Mouse (Mus musculus) forebrain, embryonic 11.5 days (tissue): ENCODE data around the gene Gm20388. TPM values are rescaled to one million over a fixed set of nuclear protein-coding genes. Genes with fewer than 3 reads are reported as not detected.

Source experiments
- ATAC-seq: fragments of 200-750 bp; cut with Nextera tagmentation; replicated peaks from 2 replicates; pipeline ENCODE4 v1.8.0; 2017; ENCODE audit warnings: moderate TSS enrichment; ENCODE audit not compliant: low FRiP score
- DNase-seq: peaks from one replicate; pipeline ENCODE4 v3.0.0-alpha.2; 2017; ENCODE audit warnings: low spot score
- H3K27ac ChIP-seq: fragments of 300-500 bp; sonication (generic); 2 replicates; pipeline ENCODE4 v1.5.1; 2014; ENCODE audit warnings: low read depth, low read length
- H3K27me3 ChIP-seq: fragments of 300-500 bp; sonication (generic); 2 replicates; pipeline ENCODE4 v1.6.1; 2014; ENCODE audit warnings: mild to moderate bottlenecking, low read length, mixed read lengths; ENCODE audit not compliant: control insufficient read depth, insufficient read depth
- H3K36me3 ChIP-seq: fragments of 300-500 bp; sonication (generic); 2 replicates; pipeline ENCODE4 v1.6.1; 2014; ENCODE audit warnings: mild to moderate bottlenecking, low read length, moderate library complexity, mixed read lengths; ENCODE audit not compliant: control insufficient read depth, insufficient read depth
- H3K4me1 ChIP-seq: fragments of 300-500 bp; sonication (generic); replicated peaks from 2 replicates; pipeline ENCODE4 v1.6.1; 2014; ENCODE audit warnings: low read length, mixed read lengths; ENCODE audit not compliant: control insufficient read depth, insufficient read depth
- H3K4me2 ChIP-seq: fragments of 300-500 bp; sonication (generic); 2 replicates; pipeline ENCODE4 v1.6.1; 2014; ENCODE audit warnings: low read depth, mild to moderate bottlenecking, low read length, moderate library complexity, mixed read lengths; ENCODE audit not compliant: severe bottlenecking
- H3K4me3 ChIP-seq: fragments of 300-500 bp; sonication (generic); 2 replicates; pipeline ENCODE4 v1.5.1; 2014; ENCODE audit warnings: low read depth, low read length
- H3K9ac ChIP-seq: fragments of 300-500 bp; sonication (generic); 2 replicates; pipeline ENCODE4 v1.6.1; 2014; ENCODE audit warnings: low read length
- H3K9me3 ChIP-seq: fragments of 300-500 bp; sonication (generic); 2 replicates; pipeline ENCODE4 v1.6.1; 2016; ENCODE audit warnings: low read length, mixed read lengths; ENCODE audit not compliant: control insufficient read depth
- WGBS: fragments of 180-500 bp; shearing (Covaris S2); extraction: QIAGEN DNeasy Blood & Tissue Kit; methylation state at CpG from one replicate; pipeline ENCODE4 v1.1.7; 2014; 5-methylcytosine and 5-hydroxymethylcytosine counted together
- polyA plus RNA-seq: library from polyadenylated mRNA; unstranded; fragments of >200 nt; fragmentation: Nextera tagmentation; extraction: Ambion mirVana; gene quantifications from 2 replicates; pipeline ENCODE4 v1.2.1, GENCODE M21; 2014

Gene Gm20388
- polyA plus RNA-seq, 1 experiment from 2014 or later, result not detected

GRCm38 (mm10) chr8:123401936-123402335 lies 3491.3 kb downstream of the Gm20388 start:
- ATAC-seq (no peak), DNase-seq (no peak)
- WGBS, result 92% methylated on average over 9 of the region's 9 CpGs
- Histone ChIP-seq H3K9me3 (no peaks in the 10 kb centered on the region), H3K9ac (no peak overlapping the region), H3K27me3 (no peaks in the 10 kb centered on the region), H3K4me2 (no peak overlapping the region), H3K36me3 (peaks cover 5% of the 10 kb centered on the region; the same call in 1 of the 2 replicates), H3K27ac (no peak overlapping the region), H3K4me1 (0 out of 2 replicates have a peak, but pooled peaks cover 2% of the 10 kb centered on the region), H3K4me3 (no peak overlapping the region)

GRCm38 (mm10) chr8:123402730-123403326 lies 3492.2 kb downstream of the Gm20388 start:
- Histone ChIP-seq H3K4me3 (no peak overlapping the region), H3K9ac (no peak overlapping the region), H3K27me3 (no peaks in the 10 kb centered on the region), H3K9me3 (no peaks in the 10 kb centered on the region), H3K27ac (no peak overlapping the region), H3K4me1 (0 out of 2 replicates have a peak, but pooled peaks cover 2% of the 10 kb centered on the region), H3K36me3 (peaks cover 5% of the 10 kb centered on the region; the same call in 1 of the 2 replicates), H3K4me2 (no peak overlapping the region)
- no peak for DNase-seq
- WGBS, result 94% methylated on average over 9 of the region's 9 CpGs
- ATAC-seq, result no peak

GRCm38 (mm10) chr8:123404521-123404920 lies 3493.9 kb downstream of the Gm20388 start:
- 57% methylated on average over 8 of the region's 8 CpGs for WGBS
- H3K9ac ChIP-seq, result no peak overlapping the region
- H3K4me2 ChIP-seq, result no peak overlapping the region
- H3K36me3 ChIP-seq, result no peaks in the 10 kb centered on the region; the same call in 1 of the 2 replicates
- ATAC-seq (no peak), DNase-seq (no peak)
- H3K27ac ChIP-seq, result no peak overlapping the region
- H3K4me3 ChIP-seq, result no peak overlapping the region
- H3K9me3 ChIP-seq, result no peaks in the 10 kb centered on the region
- no peaks in the 10 kb centered on the region for H3K27me3 ChIP-seq
- peaks cover 2% of the 10 kb centered on the region; the same call in 1 of the 2 replicates for H3K4me1 ChIP-seq

GRCm38 (mm10) chr8:123406786-123407185 lies 3496.1 kb downstream of the Gm20388 start, which contains the start of gene Mc1r:
Gene Mc1r (plus strand): TSS chr8:123407107.
- peak; percentile 85 for DNase-seq
- no peak within 1 kb of the TSS for H3K4me3 ChIP-seq
- H3K27me3 ChIP-seq, result no peaks in the 10 kb centered on the region
- H3K4me1 ChIP-seq, result peaks cover 12% of the 10 kb centered on the region; the same call in 1 of the 2 replicates
- no peak within 1 kb of the TSS for H3K27ac ChIP-seq
- no peak for ATAC-seq
- H3K4me2 ChIP-seq, result no peak within 1 kb of the TSS; the same call in 1 of the 2 replicates
- 13% methylated on average over 4 of the region's 4 CpGs for WGBS
- no peaks in the 10 kb centered on the region for H3K36me3 ChIP-seq
- H3K9me3 ChIP-seq, result no peaks in the 10 kb centered on the region
- H3K9ac ChIP-seq, result no peak within 1 kb of the TSS

- H3K4me3 ChIP-seq, result no peak overlapping the region
- H3K4me2 ChIP-seq, result no peak overlapping the region
- DNase-seq (no peak), ATAC-seq (no peak)
- no peak overlapping the region for H3K9ac ChIP-seq
- no peaks in the 10 kb centered on the region for H3K27me3 ChIP-seq
- peaks cover 12% of the 10 kb centered on the region; the same call in 1 of the 2 replicates for H3K4me1 ChIP-seq
- H3K9me3 ChIP-seq, result no peaks in the 10 kb centered on the region
- whole genome bisulfite sequencing, result 94% methylated on average over 13 of the region's 13 CpGs
- H3K27ac ChIP-seq, result no peak overlapping the region
- no peaks in the 10 kb centered on the region for H3K36me3 ChIP-seq
These were observed 3497.0 kb downstream of the Gm20388 start for GRCm38 (mm10) chr8:123407612-123408011.

GRCm38 (mm10) chr8:123408586-123409544 lies 3498.2 kb downstream of the Gm20388 start:
- Histone ChIP-seq H3K4me3 (no peak overlapping the region), H3K9me3 (no peaks in the 10 kb centered on the region), H3K9ac (no peak overlapping the region), H3K4me2 (no peak overlapping the region), H3K36me3 (no peaks in the 10 kb centered on the region), H3K4me1 (peaks cover 15% of the 10 kb centered on the region; the same call in 1 of the 2 replicates), H3K27ac (no peak overlapping the region), H3K27me3 (no peaks in the 10 kb centered on the region)
- ATAC-seq, result no peak
- DNase-seq, result peak; percentile 52
- WGBS, result 80% methylated on average over 9 of the region's 9 CpGs

GRCm38 (mm10) chr8:123410049-123410587 lies 3499.5 kb downstream of the Gm20388 start:
- H3K36me3 ChIP-seq, result no peaks in the 10 kb centered on the region
- ATAC-seq (no peak), DNase-seq (peak; percentile 64)
- no peaks in the 10 kb centered on the region for H3K27me3 ChIP-seq
- 48% methylated on average over 8 of the region's 8 CpGs for WGBS
- peaks cover 17% of the 10 kb centered on the region for H3K4me1 ChIP-seq
- peak overlapping the region; percentile 84 for H3K27ac ChIP-seq
- H3K4me3 ChIP-seq, result peak overlapping the region; percentile 68
- peak overlapping the region; percentile 65 for H3K9ac ChIP-seq
- no peaks in the 10 kb centered on the region for H3K9me3 ChIP-seq
- peak overlapping the region; percentile 53 for H3K4me2 ChIP-seq

GRCm38 (mm10) chr8:123410788-123411187 lies 3500.1 kb downstream of the Gm20388 start:
- H3K27me3 ChIP-seq, result no peaks in the 10 kb centered on the region
- H3K27ac ChIP-seq, result peak overlapping the region; percentile 84
- peaks cover 17% of the 10 kb centered on the region for H3K4me1 ChIP-seq
- peak; percentile 13 for ATAC-seq
- no peaks in the 10 kb centered on the region for H3K36me3 ChIP-seq
- peak overlapping the region; percentile 68 for H3K4me3 ChIP-seq
- no peak for DNase-seq
- no peaks in the 10 kb centered on the region for H3K9me3 ChIP-seq
- H3K4me2 ChIP-seq, result peak overlapping the region; percentile 53
- 3% methylated on average over 11 of the region's 11 CpGs for WGBS
- peak overlapping the region; percentile 65 for H3K9ac ChIP-seq
